Mouse (Mus musculus) brain, embryonic 14.5 days (tissue): ENCODE data around the gene Nkain4. TPM values are rescaled to one million over a fixed set of nuclear protein-coding genes. Genes with fewer than 3 reads are reported as not detected.
A peak's percentile ranks its signal among the peaks of the same experiment; 100 is the strongest.

Experiments used
- DNase-seq: peaks from one replicate; pipeline ENCODE4 v3.0.0-alpha.2; 2011; ENCODE audit warnings: low read depth
- CTCF ChIP-seq: fragments of 200-500 bp; IDR thresholded peaks from 2 replicates; pipeline ENCODE4 v1.5.1; 2012; ENCODE audit warnings: inconsistent platforms, mild to moderate bottlenecking, moderate library complexity, borderline replicate concordance; ENCODE audit not compliant: insufficient read depth, insufficient read length; ENCODE audit errors: extremely low read depth
- POLR2A ChIP-seq: fragments of 200-500 bp; IDR thresholded peaks from 2 replicates; pipeline ENCODE4 v1.6.1; 2012; ENCODE audit warnings: mild to moderate bottlenecking, inconsistent platforms, borderline replicate concordance; ENCODE audit not compliant: poor library complexity, insufficient read depth, insufficient read length, severe bottlenecking; ENCODE audit errors: extremely low read depth
- polyA plus RNA-seq: library from polyadenylated mRNA; depleted of rRNA; stranded (reverse); fragments of >200 nt; gene quantifications from 2 replicates; pipeline ENCODE4 v1.2.3, GENCODE M21; 2012

Nkain4 gene
- polyA plus RNA-seq, 1 experiment: 63.1 TPM

GRCm38 (mm10) chr2:180941869-180942268, 12.6 kb downstream of the Nkain4 start:
- DNase-seq: peak; percentile 82
- TF ChIP-seq CTCF (no peak), POLR2A (no peak)

DNA sequence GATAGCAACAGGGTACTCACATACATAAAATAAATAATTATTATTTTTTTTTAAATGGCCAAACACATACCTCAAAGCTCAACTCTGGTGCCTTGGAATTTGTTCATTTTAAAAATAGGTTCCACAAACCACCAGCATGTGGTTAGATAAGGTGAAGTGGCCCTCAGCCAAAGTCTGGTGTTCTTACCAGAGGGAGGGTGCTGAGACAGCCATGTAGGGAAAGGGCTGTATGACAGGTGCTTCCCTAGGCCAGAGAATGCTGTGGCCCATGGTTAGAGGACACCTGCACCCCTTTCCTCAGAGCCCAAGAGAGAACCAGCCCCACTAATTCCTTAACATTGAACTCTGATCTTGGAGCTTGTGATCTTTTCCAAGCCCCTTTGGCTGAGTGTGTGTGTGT, 14.3 kb downstream of the Nkain4 start:
- no peak for TF ChIP-seq CTCF
- TF ChIP-seq POLR2A: no peak
- DNase-seq: no peak

- TF ChIP-seq CTCF (no peak), POLR2A (no peak)
- peak; percentile 47 for DNase-seq
Measured at GRCm38 (mm10) chr2:180932418-180932817, 22.1 kb downstream of the Nkain4 start.

DNA sequence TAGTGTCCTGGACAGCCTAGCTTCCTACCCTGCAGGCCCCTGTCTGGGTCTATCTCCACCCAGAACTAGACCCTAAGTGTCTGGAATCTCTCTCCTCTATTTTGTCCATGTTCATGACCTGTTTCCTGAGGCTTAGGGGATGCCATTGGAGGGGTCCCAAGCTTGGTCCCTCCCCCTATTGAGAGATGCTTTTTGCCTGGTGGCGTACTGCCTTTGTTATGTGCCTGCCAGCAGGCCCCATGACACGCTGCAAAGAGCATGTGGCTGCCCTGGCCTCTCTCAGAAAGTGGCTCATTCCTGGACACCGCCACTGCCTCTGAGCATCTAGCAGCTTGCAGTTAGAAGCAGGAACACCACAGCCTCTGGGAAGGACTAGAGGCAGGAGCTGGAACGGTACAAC, 25.8 kb downstream of the Nkain4 start, which contains the start of gene Birc7:
Gene Birc7, plus strand, starts transcription at position 301 of the 400 bp plus-strand sequence.
- no peak for DNase-seq
- TF ChIP-seq CTCF: no peak
- TF ChIP-seq POLR2A: no peak

- peak; percentile 70 for DNase-seq
- TF ChIP-seq POLR2A (no peak), CTCF (peak; percentile 93)
Measured at GRCm38 (mm10) chr2:180925176-180925575, 29.3 kb downstream of the Nkain4 start.

GRCm38 (mm10) chr2:180922739-180923138, 31.8 kb downstream of the Nkain4 start:
- DNase-seq: no peak
- TF ChIP-seq POLR2A (no peak), CTCF (no peak)

GRCm38 (mm10) chr2:180920810-180921400, 33.6 kb downstream of the Nkain4 start, which contains the start of gene Ythdf1:
TSS of gene Ythdf1 (minus strand) at chr2:180920949.
- DNase-seq: peak; percentile 98
- TF ChIP-seq CTCF: no peak
- peak; percentile 88 for TF ChIP-seq POLR2A

- TF ChIP-seq CTCF (no peak), POLR2A (no peak)
- no peak for DNase-seq
Measured at GRCm38 (mm10) chr2:180919913-180920809, 34.3 kb downstream of the Nkain4 start.

GRCm38 (mm10) chr2:180915886-180916433, 38.5 kb downstream of the Nkain4 start:
- no peak for TF ChIP-seq POLR2A

DNA sequence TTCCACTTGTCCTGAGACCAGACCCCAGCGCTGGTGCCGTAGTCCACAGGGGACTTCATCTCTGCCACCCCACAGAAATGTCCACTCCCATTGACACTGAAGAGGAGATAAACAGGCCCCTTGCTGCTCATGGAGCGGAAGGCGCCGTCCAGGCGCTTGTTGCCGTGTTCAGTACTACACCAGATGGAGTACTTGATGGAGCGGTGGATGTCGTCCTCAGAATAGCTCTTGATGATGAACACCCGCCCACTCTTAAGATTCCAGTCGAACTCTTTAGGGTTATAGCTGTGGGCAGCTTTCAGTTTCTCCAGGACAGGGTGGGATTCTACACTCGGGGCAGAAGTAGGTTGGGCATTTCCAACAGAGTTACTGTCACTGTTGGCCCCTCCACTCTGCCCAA, 43.6 kb downstream of the Nkain4 start:
- DNase-seq: no peak
- TF ChIP-seq CTCF: no peak

More at GRCm38 (mm10) chr2:180915886-180916433, 38.5 kb downstream of the Nkain4 start:
- DNase-seq: no peak

DNA sequence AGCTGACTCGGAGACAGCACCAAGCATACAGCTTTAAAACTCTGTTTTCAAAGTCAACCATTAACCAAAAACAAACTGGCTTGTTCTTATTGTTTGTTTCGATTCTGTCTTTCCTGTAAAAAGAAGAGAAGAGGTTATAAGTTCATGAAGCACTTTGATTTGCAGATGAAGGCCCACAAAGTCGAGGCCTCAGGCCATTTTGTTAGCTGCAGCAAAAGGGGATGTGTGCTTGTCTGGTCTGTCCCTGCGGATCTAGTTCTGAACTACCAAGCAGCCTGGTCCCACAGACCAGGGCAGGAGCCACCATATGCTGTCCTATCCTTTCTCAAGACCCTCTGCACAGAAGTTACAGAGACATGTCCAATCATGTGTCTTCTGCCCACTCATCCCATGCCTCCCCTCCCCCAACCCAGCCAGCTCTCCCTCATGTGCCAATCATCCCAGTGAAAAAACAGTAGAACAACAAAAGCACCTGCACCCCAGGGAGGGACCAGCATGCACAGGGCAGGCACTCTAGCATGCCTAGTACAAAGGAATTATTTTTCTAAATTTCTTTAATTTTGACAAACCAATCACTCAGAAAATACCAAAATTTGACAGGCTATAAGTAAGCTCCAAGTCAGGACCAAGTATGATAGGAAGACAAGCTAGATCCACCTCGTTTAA, 48.8 kb downstream of the Nkain4 start:
- no peak for DNase-seq

More for the DNA sequence above, 48.8 kb downstream of the Nkain4 start:
- TF ChIP-seq POLR2A (no peak), CTCF (no peak)
